Mouse (Mus musculus): Measurements from ENCODE around the gene Ffar2. TPM values are rescaled to one million over a fixed set of nuclear protein-coding genes. Genes with fewer than 3 reads are reported as not detected.
A peak's percentile ranks its signal among the peaks of the same experiment; 100 is the strongest.
"Not testable (repeated sequence)": the region's sequence is repeated elsewhere in the genome, so short reads cannot be mapped to it uniquely, and the experiment has no call there.

Gene Ffar2
- total RNA-seq (2021): 0.52 TPM in 1 of 2 replicates, not detected in the other
- long read RNA-seq, partial matches to known transcripts: 0 of 1 reads
- long read RNA-seq, other reads (novel, unspliced or antisense): 0 of 1 reads

- DNase-seq: no peak
Measured at GRCm38 (mm10) chr7:30823675-30824074, at the start of gene Ffar2. TSS of gene Ffar2 (minus strand) at chr7:30823775.

DNA sequence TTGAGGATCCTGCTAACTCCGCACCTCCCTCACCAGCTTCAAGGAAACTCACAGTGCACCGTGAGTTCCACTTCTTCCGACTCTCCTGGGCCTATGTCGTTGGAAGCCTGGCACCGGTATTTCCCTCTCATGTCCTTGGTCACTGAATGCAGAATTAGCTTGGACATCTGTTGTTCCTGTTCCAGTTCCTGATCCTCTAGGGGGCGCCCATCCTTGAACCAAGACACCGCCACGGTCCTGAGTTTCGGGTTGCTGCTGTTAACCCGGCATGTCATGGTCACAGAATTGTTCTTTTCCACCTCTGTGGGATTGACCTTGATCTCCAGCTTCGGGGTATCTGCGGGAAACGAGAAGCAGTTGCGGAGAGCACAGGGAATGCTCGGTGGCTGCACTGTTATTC, 49.5 kb upstream of the Ffar2 start:
- peak; percentile 82 for DNase-seq

DNA sequence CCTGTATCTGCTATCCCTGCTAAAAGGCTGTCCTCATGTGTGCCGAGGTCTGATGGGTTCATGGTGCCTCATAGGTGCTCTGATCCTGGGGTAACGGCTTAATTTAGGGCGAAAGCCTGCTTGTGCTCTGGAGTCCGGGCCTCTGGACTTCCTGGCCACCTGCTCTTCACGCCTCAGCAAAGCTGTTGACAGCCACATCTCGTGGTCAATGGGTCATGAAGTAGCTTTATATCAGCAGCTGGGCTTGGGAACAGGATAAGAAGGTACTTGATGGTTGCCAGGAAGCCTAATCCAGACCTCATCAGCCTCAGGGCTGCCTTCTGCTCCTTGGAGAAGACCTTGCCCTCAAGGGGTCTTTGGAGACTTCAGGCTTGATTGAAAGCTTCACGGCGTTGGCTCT, 39.8 kb upstream of the Ffar2 start:
- no peak for DNase-seq

DNA sequence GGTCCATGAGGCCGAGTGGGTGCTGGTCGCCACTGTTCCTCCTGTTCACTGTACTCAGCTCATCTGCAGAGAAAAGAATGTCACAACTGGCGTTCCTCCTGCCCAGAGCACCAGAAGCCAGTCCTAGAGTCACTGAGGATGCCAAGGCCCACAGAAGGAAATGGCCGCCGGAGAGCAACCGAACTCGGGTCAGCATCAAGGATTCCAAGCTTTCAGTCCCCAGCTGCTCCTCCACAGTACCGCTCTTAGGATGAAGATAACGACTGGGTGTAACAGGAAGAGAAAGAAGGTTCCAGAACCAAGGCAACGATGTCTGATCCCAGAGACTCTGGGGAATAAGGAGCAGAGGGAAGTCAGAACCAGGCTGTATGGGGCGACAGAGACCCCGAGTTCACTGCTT, 37.9 kb upstream of the Ffar2 start, which contains the start of gene Ffar1:
TSS of gene Ffar1 (minus strand) at position 101 of the 400 bp plus-strand sequence.
- DNase-seq: no peak

GRCm38 (mm10) chr7:30859635-30860402, 36.2 kb upstream of the Ffar2 start:
- peak; percentile 44 for DNase-seq

DNA sequence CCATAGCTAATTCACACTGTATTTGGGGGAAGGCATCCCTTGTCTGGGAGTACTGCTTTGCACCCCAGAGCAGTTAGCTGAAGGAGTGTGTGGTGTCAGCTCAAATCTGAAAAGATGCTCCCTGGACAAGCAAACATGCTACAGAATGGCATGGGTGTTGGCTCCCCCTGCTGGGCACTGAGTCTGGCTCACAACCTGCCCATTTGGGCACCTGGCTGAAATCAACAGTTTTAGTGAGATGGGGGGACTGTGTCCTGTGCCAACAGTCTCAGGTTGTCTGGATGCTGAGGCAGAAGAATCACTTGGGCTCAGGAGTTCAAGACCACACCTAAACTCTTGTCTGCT, 35.7 kb upstream of the Ffar2 start:
- peak; percentile 80 for DNase-seq

DNA sequence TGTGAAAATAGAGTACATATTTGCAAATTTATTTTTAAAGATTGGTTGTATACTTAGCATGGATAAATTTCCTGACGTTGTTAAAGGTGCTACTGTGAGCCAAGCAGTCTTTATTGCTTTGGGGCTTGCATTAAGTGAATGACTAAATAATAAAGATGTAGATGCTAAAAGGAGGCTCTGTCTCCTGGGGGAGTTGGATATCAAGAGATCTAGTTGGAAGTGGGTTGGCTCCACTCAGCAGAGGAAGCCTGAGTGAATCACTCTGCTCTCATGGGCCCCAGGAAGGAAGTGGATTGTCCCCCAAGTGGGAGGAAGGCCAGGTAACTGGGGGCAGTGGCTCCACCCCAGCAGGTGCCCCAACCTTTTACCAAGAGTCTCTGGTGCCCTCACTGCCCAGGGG, 34.2 kb upstream of the Ffar2 start:
- no peak for DNase-seq

GRCm38 (mm10) chr7:30856078-30856477, 32.5 kb upstream of the Ffar2 start, which contains the start of gene Ffar3:
TSS of gene Ffar3 (minus strand) at chr7:30856178.
- DNase-seq: no peak

- DNase-seq: no peak
Measured at GRCm38 (mm10) chr7:30851421-30851820, 27.8 kb upstream of the Ffar2 start.

DNA sequence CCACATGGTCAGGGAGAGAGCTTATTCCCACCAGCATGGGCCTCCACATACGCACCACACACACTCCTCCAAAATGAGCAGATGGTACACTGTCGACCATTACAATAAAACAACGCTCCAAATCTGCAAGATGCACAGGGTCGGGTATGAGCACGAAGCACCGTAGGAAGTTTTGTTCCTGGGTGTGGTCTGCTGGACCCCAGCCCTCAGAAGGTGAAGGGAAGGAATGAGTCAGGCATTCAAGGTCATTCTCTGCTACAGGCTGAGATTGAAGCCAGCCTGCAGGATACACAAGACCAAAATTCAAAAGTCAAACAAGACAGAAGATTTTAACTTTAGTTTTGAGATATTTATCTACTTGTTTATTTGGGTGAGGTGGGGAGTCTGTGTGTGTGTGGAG, 24.4 kb upstream of the Ffar2 start:
- no peak for DNase-seq

DNA sequence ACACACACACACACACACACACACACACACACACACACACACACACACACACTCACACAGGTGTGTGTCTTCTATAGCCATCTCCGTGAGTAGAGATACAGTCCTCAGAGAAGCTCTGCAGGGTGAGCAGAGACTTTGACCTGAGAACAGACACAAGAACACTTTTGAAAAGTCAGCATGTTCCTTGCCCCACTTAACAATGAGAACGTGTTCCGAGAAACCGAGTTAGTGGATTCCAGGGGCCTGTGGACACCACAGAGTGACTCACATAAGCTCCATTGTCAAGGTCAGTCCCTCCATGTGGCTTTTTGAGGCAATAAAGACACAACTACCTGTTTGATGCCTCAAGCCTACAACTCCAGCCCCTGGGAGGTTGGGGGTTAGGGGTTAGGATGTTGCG, 23.8 kb upstream of the Ffar2 start:
- DNase-seq: no peak

- DNase-seq: no peak
Measured at GRCm38 (mm10) chr7:30846505-30847053, 23.0 kb upstream of the Ffar2 start.

DNA sequence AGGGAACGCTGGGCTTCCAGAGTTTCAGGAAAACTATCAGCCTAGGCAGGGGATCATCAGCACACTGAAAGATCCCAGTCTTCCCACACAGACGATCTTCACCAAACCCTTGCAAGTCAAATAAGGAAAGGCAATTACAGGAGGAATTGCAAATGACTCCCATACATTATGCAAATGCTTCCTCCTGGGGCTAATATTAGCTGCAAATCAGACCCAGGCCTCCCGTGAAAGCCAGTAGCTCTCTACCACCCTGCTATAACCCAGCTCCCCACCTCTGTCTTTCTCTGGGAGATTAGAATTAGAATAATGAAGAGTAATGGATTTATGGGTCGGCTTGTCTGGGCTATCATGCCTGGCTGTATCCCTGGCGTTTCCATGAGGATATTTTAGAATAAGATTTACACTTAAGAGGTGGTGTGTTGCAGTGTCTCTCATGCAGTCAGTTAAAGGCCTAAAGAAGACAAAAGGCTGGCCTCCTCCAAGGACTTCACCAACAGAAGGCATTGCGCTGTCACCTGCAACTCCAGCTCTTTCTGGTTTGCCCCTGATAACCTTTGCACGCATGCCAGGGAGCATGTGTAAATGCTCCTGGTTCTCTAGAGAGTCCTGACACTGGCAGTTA, 21.2 kb upstream of the Ffar2 start:
- DNase-seq: no peak

- no peak for DNase-seq
Measured at GRCm38 (mm10) chr7:30842092-30842491, 18.5 kb upstream of the Ffar2 start.

GRCm38 (mm10) chr7:30841379-30841778, 17.8 kb upstream of the Ffar2 start:
- DNase-seq: no peak

GRCm38 (mm10) chr7:30840306-30840705, 16.7 kb upstream of the Ffar2 start:
- DNase-seq: no peak

- no peak for DNase-seq
Measured at GRCm38 (mm10) chr7:30837277-30837676, 13.7 kb upstream of the Ffar2 start.

- DNase-seq: not testable (repeated sequence)
Measured at GRCm38 (mm10) chr7:30832684-30833083, 9.1 kb upstream of the Ffar2 start.

DNA sequence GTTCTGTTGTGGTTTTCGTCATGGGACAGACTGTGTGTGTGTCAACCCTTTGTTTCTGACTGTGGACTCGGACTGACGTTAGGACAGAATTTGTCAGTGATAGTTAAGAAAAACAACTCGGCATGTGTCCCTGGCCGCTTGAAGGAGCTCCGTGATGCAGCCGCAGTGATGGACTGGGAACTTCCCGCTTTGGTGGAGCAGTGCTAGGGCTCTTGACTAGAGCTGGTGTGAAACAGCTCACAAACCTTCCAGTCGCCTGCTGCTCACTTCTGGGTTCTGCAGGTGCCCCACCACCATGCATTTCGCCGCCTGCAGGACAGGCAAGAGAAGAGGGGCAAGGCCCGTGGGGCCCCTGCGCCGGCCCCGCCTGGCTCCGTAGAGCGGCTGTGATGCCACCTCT, 8.7 kb upstream of the Ffar2 start:
- DNase-seq: no peak

- DNase-seq: no peak
Measured at GRCm38 (mm10) chr7:30829428-30829827, 5.9 kb upstream of the Ffar2 start.

- DNase-seq: not testable (repeated sequence)
Measured at GRCm38 (mm10) chr7:30828871-30829270, 5.3 kb upstream of the Ffar2 start.

DNA sequence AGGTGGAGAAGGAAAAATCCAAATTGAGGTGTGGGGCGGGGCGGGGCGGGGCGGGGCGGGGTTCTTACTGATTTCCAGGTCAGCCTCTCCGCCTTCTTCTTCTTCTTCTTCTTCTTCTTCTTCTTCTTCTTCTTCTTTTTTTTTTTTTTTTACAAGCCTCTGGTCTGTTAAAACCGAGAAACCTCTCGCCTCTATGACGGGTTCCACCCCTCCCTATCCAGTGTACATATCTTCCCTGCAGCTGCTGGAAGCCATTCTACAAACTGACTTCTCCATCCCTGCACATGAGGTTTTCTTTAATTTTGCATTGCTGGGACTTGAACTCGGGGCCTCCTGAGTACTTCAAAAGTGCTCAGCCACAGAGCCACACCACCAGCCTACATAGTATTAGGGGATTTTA, 3.1 kb upstream of the Ffar2 start:
- no peak for DNase-seq

DNA sequence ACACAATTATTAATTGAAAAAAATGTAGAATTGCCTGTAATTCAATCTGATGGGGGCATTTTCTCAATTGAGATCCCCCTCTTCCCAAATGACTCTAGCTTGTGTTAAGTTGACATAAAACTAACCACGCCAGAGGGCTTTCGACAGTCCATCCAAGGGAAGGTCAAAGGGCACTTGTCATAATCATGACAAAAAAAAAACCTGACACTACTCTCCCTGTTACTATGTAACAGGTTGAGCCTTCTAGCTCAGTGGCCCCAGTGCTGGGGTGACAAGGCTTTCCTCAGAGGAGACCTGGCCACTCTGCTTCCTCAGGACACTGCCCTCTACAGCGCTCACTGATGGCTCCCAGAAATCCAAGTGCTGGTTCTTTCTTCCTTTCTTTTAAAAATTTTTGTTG, 731 bp upstream of the Ffar2 start:
- DNase-seq: no peak

DNA sequence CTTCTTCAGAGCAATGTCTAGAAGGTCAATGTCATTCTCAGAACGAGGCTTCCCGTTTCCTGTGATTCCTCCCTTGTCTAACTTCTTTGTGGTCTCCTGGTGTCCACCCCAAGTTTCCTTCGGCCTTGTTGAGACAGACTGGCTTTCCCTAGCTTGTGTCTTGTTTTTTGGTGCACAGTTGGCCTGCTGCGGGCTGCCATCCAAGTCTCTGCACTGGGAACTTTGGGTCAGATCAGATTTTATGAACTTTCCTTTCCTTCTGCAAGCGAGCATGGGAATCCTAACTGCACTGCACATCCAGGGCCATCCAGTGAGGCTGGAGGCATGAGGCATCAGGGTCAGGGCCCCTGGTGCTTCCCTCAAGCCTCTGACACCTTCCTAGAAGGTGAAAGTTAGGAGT, 2.0 kb downstream of the Ffar2 start:
- no peak for DNase-seq
